Mouse (Mus musculus): ENCODE measurements around the gene Usp9x. TPM values are rescaled to one million over a fixed set of nuclear protein-coding genes. Genes with fewer than 3 reads are reported as not detected.
A peak's percentile ranks its signal among the peaks of the same experiment; 100 is the strongest.

Gene Usp9x
- polyA plus RNA-seq, 1 experiment from 2014 or later = 44.6 TPM

- WGBS = 36% methylated on average over 6 of the region's 6 CpGs
- no peak for ATAC-seq
- H3K4me2 ChIP-seq (replicated peaks) = no peak overlapping the region
Measured at GRCm38 (mm10) chrX:13046893-13047435, 24.3 kb upstream of the Usp9x start.

DNA sequence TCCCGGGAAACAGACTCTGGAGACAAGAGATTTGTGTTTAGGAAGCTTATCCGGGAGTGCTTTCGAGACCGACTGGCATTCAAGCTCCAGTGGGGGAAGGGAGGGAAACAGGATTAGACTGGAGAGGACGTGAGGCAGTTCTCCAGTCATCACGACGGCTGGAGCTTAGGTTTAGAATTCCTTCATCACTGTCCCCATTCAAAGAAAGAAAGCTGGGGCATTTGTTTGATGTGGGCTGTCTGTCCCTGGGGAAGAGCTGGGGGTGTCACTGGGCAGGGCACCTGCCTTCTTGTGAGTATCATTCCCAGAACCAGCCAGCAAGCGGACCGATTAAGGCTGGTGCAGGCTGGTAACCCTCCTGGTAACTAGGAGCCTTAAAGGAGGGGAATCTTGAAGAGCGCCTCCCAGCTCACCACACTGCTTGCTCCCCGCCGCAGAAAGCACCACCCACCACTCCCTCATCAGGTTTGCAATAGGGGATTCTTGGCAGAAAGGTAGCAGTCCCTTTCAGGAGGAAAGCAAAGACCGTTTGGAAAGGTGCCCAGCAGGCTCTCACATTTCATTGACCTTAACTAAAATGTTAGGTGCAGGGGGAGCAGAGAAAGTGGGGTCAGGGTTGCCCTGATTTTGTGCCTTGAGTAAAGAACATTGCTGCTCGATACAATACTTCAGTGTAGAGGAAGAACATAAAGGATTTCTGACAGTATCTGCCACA is 23.5 kb upstream of the Usp9x start:
- peak overlapping the region; percentile 23 for H3K4me3 ChIP-seq (replicated peaks)
- H3K27ac ChIP-seq = peak overlapping the region; percentile 76
- peak; percentile 76 for ATAC-seq
- H3K36me3 ChIP-seq = no peaks in the 10 kb centered on the region
- peaks cover 11% of the 10 kb centered on the region; the same call in 1 of the 2 replicates for H3K4me1 ChIP-seq (replicated peaks)
- H3K27me3 ChIP-seq = no peaks in the 10 kb centered on the region; the same call in 1 of the 2 replicates
- 26% methylated on average over 14 of the region's 14 CpGs for WGBS
- H3K9me3 ChIP-seq = no peaks in the 10 kb centered on the region
- peak overlapping the region; percentile 39; the same call in 1 of the 2 replicates for H3K9ac ChIP-seq (replicated peaks)
- H3K4me2 ChIP-seq (replicated peaks) = peak overlapping the region; percentile 46

More at GRCm38 (mm10) chrX:13046893-13047435, 24.3 kb upstream of the Usp9x start:
- no peaks in the 10 kb centered on the region for H3K9me3 ChIP-seq
- H3K4me3 ChIP-seq (replicated peaks) = no peak overlapping the region
- H3K9ac ChIP-seq (replicated peaks) = no peak overlapping the region
- peak overlapping the region; percentile 76; the same call in 1 of the 2 replicates for H3K27ac ChIP-seq
- no peaks in the 10 kb centered on the region for H3K36me3 ChIP-seq
- H3K27me3 ChIP-seq = no peaks in the 10 kb centered on the region; the same call in 1 of the 2 replicates
- H3K4me1 ChIP-seq (replicated peaks) = peaks cover 11% of the 10 kb centered on the region; the same call in 1 of the 2 replicates

DNA sequence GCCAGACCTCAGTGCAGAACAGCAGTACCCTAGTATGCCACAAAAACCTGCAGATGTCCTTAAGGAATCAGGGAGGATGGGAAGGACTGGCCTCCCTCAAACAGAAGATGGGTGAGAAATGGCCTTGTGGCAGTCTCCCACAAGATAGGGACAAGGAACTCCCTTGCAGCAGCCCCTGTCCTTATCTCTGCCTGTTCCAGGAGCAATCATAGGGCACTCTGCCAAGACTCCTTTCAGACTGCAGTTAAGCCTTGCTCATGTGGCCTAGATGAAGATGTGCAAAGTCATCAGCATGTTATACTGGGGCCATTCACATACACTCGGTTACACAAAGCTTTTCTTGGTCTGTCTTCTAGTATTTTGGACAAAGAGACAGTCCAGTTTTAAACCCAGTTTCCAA is 16.7 kb upstream of the Usp9x start:
- peaks cover 6% of the 10 kb centered on the region; the same call in 1 of the 2 replicates for H3K27me3 ChIP-seq
- no peak for ATAC-seq
- H3K4me2 ChIP-seq (replicated peaks) = no peak overlapping the region
- H3K4me3 ChIP-seq (replicated peaks) = no peak overlapping the region
- 81% methylated on average over 1 of the region's 1 CpGs for WGBS
- no peaks in the 10 kb centered on the region for H3K9me3 ChIP-seq
- H3K27ac ChIP-seq = no peak overlapping the region
- no peaks in the 10 kb centered on the region for H3K4me1 ChIP-seq (replicated peaks)
- no peaks in the 10 kb centered on the region for H3K36me3 ChIP-seq
- H3K9ac ChIP-seq (replicated peaks) = no peak overlapping the region

GRCm38 (mm10) chrX:13061961-13062360 is 9.3 kb upstream of the Usp9x start:
- Histone ChIP-seq H3K9ac (replicated peaks) (no peak overlapping the region), H3K27ac (no peak overlapping the region), H3K4me3 (replicated peaks) (no peak overlapping the region), H3K4me1 (replicated peaks) (no peaks in the 10 kb centered on the region), H3K27me3 (no peaks in the 10 kb centered on the region), H3K9me3 (no peaks in the 10 kb centered on the region), H3K36me3 (no peaks in the 10 kb centered on the region), H3K4me2 (replicated peaks) (no peak overlapping the region)
- WGBS = 84% methylated on average over 3 of the region's 3 CpGs
- no peak for ATAC-seq

DNA sequence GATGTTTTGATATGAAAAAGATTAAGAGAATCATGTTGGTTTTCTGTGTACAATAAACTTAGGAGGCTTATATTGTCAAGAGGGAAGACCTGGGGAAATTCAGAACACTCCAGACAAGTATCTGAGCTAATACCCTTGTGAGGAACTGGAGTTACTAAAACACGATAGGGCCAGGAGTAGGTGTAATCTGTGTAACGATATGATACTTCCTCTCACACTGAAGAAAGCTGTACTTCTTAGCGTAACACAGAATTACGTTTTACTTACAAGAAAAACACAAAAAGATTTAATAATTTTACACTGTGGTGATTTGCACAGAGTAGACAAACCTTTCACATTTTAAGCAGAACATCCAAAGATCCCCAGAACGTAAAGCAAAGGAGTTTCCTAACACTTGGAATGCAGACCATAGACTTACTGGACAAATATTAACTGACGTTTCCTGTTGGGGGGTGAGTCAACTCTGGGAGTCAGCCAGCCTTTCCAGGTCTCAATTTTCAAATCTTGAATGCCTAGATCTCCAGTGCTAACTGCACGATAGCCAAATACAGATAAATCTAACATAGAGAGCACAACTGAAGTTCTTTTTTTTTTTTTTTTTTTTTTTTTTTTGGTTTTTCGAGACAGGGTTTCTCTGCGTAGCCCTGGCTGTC is 6.9 kb upstream of the Usp9x start:
- Histone ChIP-seq H3K36me3 (no peaks in the 10 kb centered on the region), H3K9me3 (no peaks in the 10 kb centered on the region), H3K27me3 (no peaks in the 10 kb centered on the region), H3K9ac (replicated peaks) (no peak overlapping the region), H3K4me3 (replicated peaks) (no peak overlapping the region), H3K4me2 (replicated peaks) (no peak overlapping the region), H3K27ac (no peak overlapping the region), H3K4me1 (replicated peaks) (no peaks in the 10 kb centered on the region)
- no peak for ATAC-seq
- 85% methylated on average over 7 of the region's 9 CpGs for WGBS

DNA sequence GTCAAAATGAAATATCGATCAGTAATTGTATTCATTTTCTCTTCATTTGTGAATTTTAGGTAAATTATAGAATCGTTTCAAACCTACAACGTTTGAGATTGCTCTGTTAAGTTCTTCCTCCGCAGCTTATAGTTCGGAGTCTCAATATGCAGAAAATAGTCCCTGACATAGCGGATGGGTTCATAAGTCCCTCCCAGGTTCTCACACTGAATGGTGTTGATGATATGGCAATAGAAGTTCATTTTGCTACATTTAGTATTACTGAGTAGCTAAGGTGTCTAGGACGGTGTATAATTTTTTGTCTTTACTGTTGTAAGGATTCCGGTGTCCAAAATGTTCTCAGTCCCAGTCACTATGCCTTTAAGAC is 1.1 kb upstream of the Usp9x start:
- no peak for ATAC-seq
- 42% methylated on average over 8 of the region's 8 CpGs for WGBS
- H3K9me3 ChIP-seq = no peaks in the 10 kb centered on the region
- peaks cover 7% of the 10 kb centered on the region; the same call in 1 of the 2 replicates for H3K4me1 ChIP-seq (replicated peaks)
- H3K27ac ChIP-seq = peak overlapping the region; percentile 96
- peak overlapping the region; percentile 45 for H3K4me2 ChIP-seq (replicated peaks)
- H3K36me3 ChIP-seq = no peaks in the 10 kb centered on the region
- peak overlapping the region; percentile 75 for H3K4me3 ChIP-seq (replicated peaks)
- H3K9ac ChIP-seq (replicated peaks) = peak overlapping the region; percentile 51; the same call in 1 of the 2 replicates
- H3K27me3 ChIP-seq = no peaks in the 10 kb centered on the region

DNA sequence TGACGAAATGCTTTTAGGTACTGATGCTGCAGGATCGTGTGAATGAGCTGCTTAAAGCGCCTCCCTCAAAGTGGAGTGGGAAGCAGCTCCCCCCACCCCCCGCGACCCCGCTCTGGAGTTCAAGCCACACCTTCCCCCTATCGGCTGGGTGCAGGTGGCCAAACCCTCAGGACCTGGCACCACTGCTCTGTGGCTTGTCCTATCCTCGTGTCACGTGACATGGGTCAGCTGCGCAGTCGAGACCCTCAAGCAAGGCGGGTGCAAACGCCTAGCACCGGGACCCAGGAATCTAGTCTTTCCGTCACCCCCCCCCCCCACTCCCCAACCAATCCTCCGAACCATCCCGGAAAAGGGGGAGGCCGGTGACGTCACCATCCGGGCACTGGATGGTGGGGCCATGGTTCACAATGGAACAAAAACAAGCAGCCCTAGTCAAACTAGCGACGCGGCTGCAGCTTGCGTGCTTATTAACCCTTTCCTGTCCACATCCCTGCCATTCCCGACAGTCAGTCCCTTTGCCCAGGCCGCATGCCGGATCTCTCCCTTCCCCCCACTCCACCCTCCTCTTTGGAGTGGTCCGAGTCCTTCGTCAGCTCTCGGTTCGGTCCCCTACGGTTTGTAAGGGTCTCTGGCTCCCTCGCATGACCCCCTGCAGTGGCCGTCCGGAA is 591 bp upstream of the Usp9x start:
- Histone ChIP-seq H3K4me2 (replicated peaks) (peak overlapping the region; percentile 45), H3K36me3 (no peaks in the 10 kb centered on the region), H3K27me3 (no peaks in the 10 kb centered on the region), H3K27ac (peak overlapping the region; percentile 96), H3K4me3 (replicated peaks) (peak overlapping the region; percentile 75), H3K4me1 (replicated peaks) (peaks cover 7% of the 10 kb centered on the region; the same call in 1 of the 2 replicates), H3K9me3 (no peaks in the 10 kb centered on the region), H3K9ac (replicated peaks) (peak overlapping the region; percentile 51; the same call in 1 of the 2 replicates)
- 24% methylated on average over 31 of the region's 35 CpGs for WGBS
- peak; percentile 93 for ATAC-seq

GRCm38 (mm10) chrX:13071776-13072460 is 620 bp downstream of the Usp9x start:
- Histone ChIP-seq H3K9me3 (no peaks in the 10 kb centered on the region), H3K4me2 (replicated peaks) (peak overlapping the region; percentile 56), H3K4me3 (replicated peaks) (peak overlapping the region; percentile 75), H3K27me3 (no peaks in the 10 kb centered on the region), H3K27ac (peak overlapping the region; percentile 96), H3K9ac (replicated peaks) (peak overlapping the region; percentile 91), H3K36me3 (no peaks in the 10 kb centered on the region), H3K4me1 (replicated peaks) (peaks cover 7% of the 10 kb centered on the region; the same call in 1 of the 2 replicates)
- WGBS = 18% methylated on average over 57 of the region's 67 CpGs
- ATAC-seq = peak; percentile 25

- Histone ChIP-seq H3K4me1 (replicated peaks) (peaks cover 7% of the 10 kb centered on the region; the same call in 1 of the 2 replicates), H3K9ac (replicated peaks) (peak overlapping the region; percentile 91), H3K36me3 (no peaks in the 10 kb centered on the region), H3K9me3 (no peaks in the 10 kb centered on the region), H3K4me2 (replicated peaks) (peak overlapping the region; percentile 56), H3K27ac (peak overlapping the region; percentile 96), H3K27me3 (no peaks in the 10 kb centered on the region), H3K4me3 (replicated peaks) (peak overlapping the region; percentile 75)
- 29% methylated on average over 31 of the region's 73 CpGs for WGBS
- ATAC-seq = peak; percentile 29; the same call in 1 of the 2 replicates
Measured at GRCm38 (mm10) chrX:13072461-13072982, 1.2 kb downstream of the Usp9x start.

- Histone ChIP-seq H3K27ac (no peak overlapping the region), H3K36me3 (no peaks in the 10 kb centered on the region), H3K4me1 (replicated peaks) (no peaks in the 10 kb centered on the region), H3K9me3 (no peaks in the 10 kb centered on the region), H3K4me3 (replicated peaks) (no peak overlapping the region), H3K27me3 (no peaks in the 10 kb centered on the region), H3K9ac (replicated peaks) (no peak overlapping the region), H3K4me2 (replicated peaks) (no peak overlapping the region)
- 63% methylated on average over 1 of the region's 1 CpGs for WGBS
- ATAC-seq = no peak
Measured at GRCm38 (mm10) chrX:13085621-13086020, 14.3 kb downstream of the Usp9x start.

- Histone ChIP-seq H3K4me2 (replicated peaks) (no peak overlapping the region), H3K36me3 (no peaks in the 10 kb centered on the region), H3K4me1 (replicated peaks) (no peaks in the 10 kb centered on the region), H3K4me3 (replicated peaks) (no peak overlapping the region), H3K27me3 (no peaks in the 10 kb centered on the region; the same call in 1 of the 2 replicates), H3K9me3 (no peaks in the 10 kb centered on the region), H3K27ac (no peak overlapping the region), H3K9ac (replicated peaks) (no peak overlapping the region)
- WGBS = 76% methylated on average over 1 of the region's 1 CpGs
- no peak for ATAC-seq
Measured at GRCm38 (mm10) chrX:13096985-13097384, 25.7 kb downstream of the Usp9x start.

All from midbrain, embryonic 13.5 days (tissue).